Mouse (Mus musculus) hindbrain, embryonic 13.5 days (tissue): ENCODE results near the gene Cdc42bpg. TPM values are rescaled to one million over a fixed set of nuclear protein-coding genes. Genes with fewer than 3 reads are reported as not detected.

Experiments used
- ATAC-seq: fragments of 200-750 bp; cut with Nextera tagmentation; 2 replicates; pipeline ENCODE4 v1.8.0; 2017; ENCODE audit warnings: moderate TSS enrichment; ENCODE audit not compliant: low FRiP score
- H3K27ac ChIP-seq: fragments of 300-500 bp; sonication (generic); 2 replicates; pipeline ENCODE4 v1.5.1; 2015; ENCODE audit warnings: inconsistent platforms, mild to moderate bottlenecking, moderate library complexity
- H3K27me3 ChIP-seq: fragments of 300-500 bp; sonication (generic); 2 replicates; pipeline ENCODE4 v1.6.1; 2015; ENCODE audit warnings: mild to moderate bottlenecking, inconsistent platforms
- H3K36me3 ChIP-seq: fragments of 300-500 bp; sonication (generic); 2 replicates; pipeline ENCODE4 v1.6.1; 2015; ENCODE audit warnings: mild to moderate bottlenecking, inconsistent platforms
- H3K4me1 ChIP-seq: fragments of 300-500 bp; sonication (generic); replicated peaks from 2 replicates; pipeline ENCODE4 v1.6.1; 2015; ENCODE audit warnings: inconsistent platforms
- H3K4me2 ChIP-seq: fragments of 300-500 bp; sonication (generic); 2 replicates; pipeline ENCODE4 v1.6.1; 2015; ENCODE audit warnings: inconsistent platforms, mild to moderate bottlenecking, moderate library complexity
- H3K4me3 ChIP-seq: fragments of 300-500 bp; sonication (generic); 2 replicates; pipeline ENCODE4 v1.5.1; 2015; ENCODE audit warnings: mild to moderate bottlenecking, inconsistent platforms
- H3K9ac ChIP-seq: fragments of 300-500 bp; sonication (generic); 2 replicates; pipeline ENCODE4 v1.6.1; 2015; ENCODE audit warnings: mild to moderate bottlenecking, inconsistent platforms
- H3K9me3 ChIP-seq: fragments of 300-500 bp; sonication (generic); 2 replicates; pipeline ENCODE4 v1.6.1; 2016; ENCODE audit warnings: inconsistent platforms
- WGBS: fragments of 180-500 bp; shearing (Covaris S2); methylation state at CpG from one replicate; pipeline ENCODE4 v1.1.7; 2015; 5-methylcytosine and 5-hydroxymethylcytosine counted together
- polyA plus RNA-seq: library from polyadenylated mRNA; unstranded; fragments of >200 nt; fragmentation: Nextera tagmentation; extraction: Ambion mirVana; gene quantifications from 2 replicates; pipeline ENCODE4 v1.2.1, GENCODE M21; 2015

The Cdc42bpg gene
- polyA plus RNA-seq, 1 experiment from 2014 or later = 0.42 TPM

DNA sequence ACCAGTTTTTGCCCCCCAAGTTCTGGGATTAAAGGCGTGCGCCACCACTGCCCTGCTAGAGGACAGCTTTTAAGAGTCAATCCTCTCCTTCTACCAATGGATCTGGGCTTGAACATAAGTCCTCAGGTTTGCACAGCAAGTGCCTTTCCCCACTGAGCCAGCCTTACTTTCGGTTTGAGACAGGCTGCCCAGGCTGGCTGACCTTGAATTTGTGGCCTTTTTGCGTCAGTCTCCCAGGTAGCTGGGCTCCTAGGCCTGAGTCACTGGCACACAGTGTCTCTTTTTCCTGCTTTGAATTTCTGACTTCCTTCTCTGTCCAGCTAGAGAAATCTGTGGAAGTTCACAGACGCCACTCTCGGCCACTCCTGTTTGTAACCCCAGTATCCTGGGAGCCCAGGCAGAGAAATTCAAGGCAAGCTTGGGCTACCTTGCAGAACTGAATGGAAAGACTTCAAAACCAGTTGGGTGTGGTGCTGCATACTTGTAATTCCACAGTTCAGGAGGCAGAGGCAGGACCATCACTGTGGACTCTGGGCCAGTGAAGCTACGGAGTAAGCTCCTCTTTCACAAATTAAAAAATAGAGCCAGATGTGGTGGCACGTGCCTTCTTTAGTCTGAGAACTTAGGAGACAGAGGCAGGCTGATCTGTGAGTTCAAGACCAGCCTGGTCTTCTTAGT lies 36.3 kb upstream of the Cdc42bpg start:
- peaks cover 18% of the 10 kb centered on the region for H3K27me3 ChIP-seq
- 89% methylated on average over 8 of the region's 8 CpGs for WGBS
- H3K9me3 ChIP-seq = no peaks in the 10 kb centered on the region
- H3K4me2 ChIP-seq = no peak overlapping the region
- H3K4me1 ChIP-seq = no peaks in the 10 kb centered on the region; the same call in 1 of the 2 replicates
- H3K36me3 ChIP-seq = no peaks in the 10 kb centered on the region
- H3K27ac ChIP-seq = no peak overlapping the region
- 0 out of 2 replicates have a peak overlapping the region, but pooled peaks have one; percentile 19 for H3K9ac ChIP-seq
- no peak for ATAC-seq
- no peak overlapping the region for H3K4me3 ChIP-seq

DNA sequence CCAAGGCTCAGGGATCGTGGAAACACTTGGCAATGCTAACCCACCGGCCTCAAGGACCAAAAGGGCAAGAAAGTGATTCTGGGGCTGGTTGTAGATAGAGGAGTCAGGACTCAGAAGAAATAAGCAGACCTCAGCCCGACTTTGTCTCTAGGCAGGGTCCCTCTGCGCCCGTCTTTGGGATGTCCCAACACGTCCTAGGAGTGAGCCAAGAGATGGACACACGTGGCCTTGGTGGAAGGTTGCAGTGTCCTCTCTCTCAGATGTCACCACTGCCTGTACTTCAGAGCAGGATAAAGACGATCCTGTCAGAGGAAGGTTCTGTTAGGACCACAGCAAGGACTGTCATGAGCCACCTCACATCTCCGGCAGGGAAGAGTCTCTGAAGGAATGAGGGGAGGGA lies 35.6 kb upstream of the Cdc42bpg start:
- no peak for ATAC-seq
- H3K4me3 ChIP-seq = no peak overlapping the region
- WGBS = 66% methylated on average over 9 of the region's 9 CpGs

GRCm38 (mm10) chr19:6271206-6271605 lies 35.0 kb upstream of the Cdc42bpg start:
- Histone ChIP-seq H3K36me3 (no peaks in the 10 kb centered on the region), H3K9me3 (no peaks in the 10 kb centered on the region), H3K4me3 (no peak overlapping the region), H3K27ac (no peak overlapping the region), H3K4me2 (no peak overlapping the region), H3K27me3 (peaks cover 18% of the 10 kb centered on the region), H3K4me1 (peaks cover 10% of the 10 kb centered on the region), H3K9ac (peak overlapping the region; percentile 29; the same call in 1 of the 2 replicates)
- no peak for ATAC-seq
- WGBS = 28% methylated on average over 8 of the region's 8 CpGs

More for the DNA sequence above, 35.6 kb upstream of the Cdc42bpg start:
- H3K27me3 ChIP-seq = peaks cover 18% of the 10 kb centered on the region
- no peaks in the 10 kb centered on the region for H3K36me3 ChIP-seq
- no peak overlapping the region for H3K4me2 ChIP-seq
- H3K27ac ChIP-seq = no peak overlapping the region
- H3K9me3 ChIP-seq = no peaks in the 10 kb centered on the region
- H3K9ac ChIP-seq = peak overlapping the region; percentile 19; the same call in 1 of the 2 replicates
- H3K4me1 ChIP-seq = peaks cover 5% of the 10 kb centered on the region

DNA sequence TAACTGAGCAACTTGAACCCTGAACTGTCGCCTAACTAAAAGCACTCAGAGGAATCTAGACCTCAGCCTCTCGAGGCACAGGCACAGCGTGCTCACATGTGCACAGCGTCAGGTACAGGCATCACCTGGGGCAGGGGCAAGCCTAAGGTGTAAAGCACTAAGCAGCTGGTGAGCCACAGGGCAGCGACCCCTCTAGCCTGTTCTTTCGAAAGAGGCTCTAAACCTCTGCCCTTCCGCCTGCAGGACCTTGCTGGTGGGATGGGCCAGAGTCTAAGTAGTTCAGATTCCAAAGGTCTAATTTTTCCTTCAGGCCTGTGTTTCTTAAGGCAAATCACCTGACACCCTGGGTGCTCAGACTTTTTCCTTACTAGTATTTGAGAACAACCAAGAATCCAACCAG lies 34.2 kb upstream of the Cdc42bpg start:
- 73% methylated on average over 7 of the region's 7 CpGs for WGBS
- Histone ChIP-seq H3K4me3 (no peak overlapping the region), H3K9me3 (no peaks in the 10 kb centered on the region), H3K9ac (0 out of 2 replicates have a peak overlapping the region, but pooled peaks have one; percentile 29), H3K36me3 (no peaks in the 10 kb centered on the region), H3K4me1 (peaks cover 10% of the 10 kb centered on the region), H3K27ac (no peak overlapping the region), H3K4me2 (no peak overlapping the region), H3K27me3 (peaks cover 18% of the 10 kb centered on the region)
- no peak for ATAC-seq

GRCm38 (mm10) chr19:6272738-6273137 lies 33.5 kb upstream of the Cdc42bpg start:
- Histone ChIP-seq H3K36me3 (no peaks in the 10 kb centered on the region), H3K9ac (no peak overlapping the region), H3K9me3 (no peaks in the 10 kb centered on the region), H3K4me2 (no peak overlapping the region), H3K27ac (no peak overlapping the region), H3K27me3 (peaks cover 12% of the 10 kb centered on the region), H3K4me1 (peaks cover 12% of the 10 kb centered on the region), H3K4me3 (no peak overlapping the region)
- 85% methylated on average over 4 of the region's 4 CpGs for WGBS
- ATAC-seq = no peak

GRCm38 (mm10) chr19:6273592-6273991 lies 32.7 kb upstream of the Cdc42bpg start:
- Histone ChIP-seq H3K4me2 (no peak overlapping the region), H3K27ac (no peak overlapping the region), H3K4me3 (no peak overlapping the region), H3K9ac (no peak overlapping the region), H3K27me3 (peaks cover 11% of the 10 kb centered on the region), H3K36me3 (no peaks in the 10 kb centered on the region), H3K4me1 (peaks cover 21% of the 10 kb centered on the region), H3K9me3 (no peaks in the 10 kb centered on the region)
- ATAC-seq = no peak
- WGBS = 95% methylated on average over 4 of the region's 4 CpGs

GRCm38 (mm10) chr19:6273998-6274608 lies 32.2 kb upstream of the Cdc42bpg start:
- H3K4me2 ChIP-seq = no peak overlapping the region
- 95% methylated on average over 13 of the region's 13 CpGs for WGBS
- no peaks in the 10 kb centered on the region for H3K36me3 ChIP-seq
- no peak overlapping the region for H3K27ac ChIP-seq
- 0 out of 2 replicates have a peak overlapping the region, but pooled peaks have one; percentile 14 for H3K9ac ChIP-seq
- peaks cover 26% of the 10 kb centered on the region for H3K4me1 ChIP-seq
- no peaks in the 10 kb centered on the region for H3K9me3 ChIP-seq
- no peak overlapping the region for H3K4me3 ChIP-seq
- H3K27me3 ChIP-seq = peaks cover 11% of the 10 kb centered on the region
- no peak for ATAC-seq

DNA sequence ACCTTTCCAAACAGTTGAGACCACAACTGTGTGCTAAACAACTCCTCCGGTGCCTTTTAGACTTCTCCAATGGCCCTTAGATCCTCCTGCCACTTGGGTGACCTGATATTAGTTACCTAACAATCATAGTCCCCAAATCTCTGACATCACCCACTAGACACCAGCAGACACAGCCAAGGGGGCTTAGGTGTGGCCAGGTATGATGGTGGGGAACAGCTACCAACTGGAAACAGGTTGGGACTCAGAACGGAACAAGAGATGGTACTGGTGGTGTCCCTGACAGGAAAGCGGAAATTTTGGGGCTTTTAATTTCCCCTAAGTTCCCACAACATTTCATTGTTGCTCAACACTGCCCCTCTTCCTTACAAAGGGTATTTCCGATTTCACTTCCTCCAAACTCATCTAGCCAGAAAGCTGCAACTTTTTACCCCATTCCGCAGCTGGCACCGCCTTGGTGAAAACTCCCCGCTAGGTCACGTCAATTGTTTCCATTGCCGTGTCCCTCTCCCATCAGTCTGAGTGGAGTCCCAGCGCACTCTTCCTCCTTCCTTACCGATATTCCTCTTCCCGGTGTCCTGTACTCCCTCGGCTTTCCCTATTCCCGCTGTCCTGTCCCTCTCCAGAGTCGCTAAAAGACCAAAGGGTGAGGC lies 30.4 kb upstream of the Cdc42bpg start:
- Histone ChIP-seq H3K27ac (peak overlapping the region; percentile 81), H3K4me2 (peak overlapping the region; percentile 90), H3K9ac (peak overlapping the region; percentile 74), H3K4me3 (peak overlapping the region; percentile 79), H3K27me3 (peaks cover 6% of the 10 kb centered on the region), H3K9me3 (no peaks in the 10 kb centered on the region), H3K4me1 (peaks cover 44% of the 10 kb centered on the region), H3K36me3 (peaks cover 12% of the 10 kb centered on the region)
- 8% methylated on average over 15 of the region's 15 CpGs for WGBS
- no peak for ATAC-seq

GRCm38 (mm10) chr19:6276426-6277421 lies 29.5 kb upstream of the Cdc42bpg start, which contains the start of gene Ehd1:
Gene Ehd1, plus strand, starts transcription at chr19:6276725.
- Histone ChIP-seq H3K4me2 (peak within 1 kb of the TSS; percentile 90), H3K9me3 (no peaks in the 10 kb centered on the region), H3K36me3 (peaks cover 21% of the 10 kb centered on the region), H3K27ac (peak within 1 kb of the TSS; percentile 87), H3K4me3 (peak within 1 kb of the TSS; percentile 79), H3K9ac (peak within 1 kb of the TSS; percentile 91), H3K27me3 (peaks cover 4% of the 10 kb centered on the region; the same call in 1 of the 2 replicates), H3K4me1 (peaks cover 48% of the 10 kb centered on the region)
- peak; percentile 96 for ATAC-seq
- WGBS = under 1% methylated on average over 86 of the region's 106 CpGs

- H3K4me1 ChIP-seq = peaks cover 48% of the 10 kb centered on the region
- peak overlapping the region; percentile 79 for H3K4me3 ChIP-seq
- no peaks in the 10 kb centered on the region for H3K9me3 ChIP-seq
- ATAC-seq = no peak
- H3K27me3 ChIP-seq = no peaks in the 10 kb centered on the region
- H3K27ac ChIP-seq = no peak overlapping the region
- H3K9ac ChIP-seq = peak overlapping the region; percentile 91
- WGBS = 7% methylated on average over 10 of the region's 10 CpGs
- peak overlapping the region; percentile 90 for H3K4me2 ChIP-seq
- H3K36me3 ChIP-seq = peaks cover 32% of the 10 kb centered on the region
These were observed 28.4 kb upstream of the Cdc42bpg start for GRCm38 (mm10) chr19:6277661-6278438.
